Mouse (Mus musculus): ENCODE results near the gene Nsun6. TPM values are rescaled to one million over a fixed set of nuclear protein-coding genes. Genes with fewer than 3 reads are reported as not detected.

Gene Nsun6
- total RNA-seq (2023), result 21.6 TPM

DNA sequence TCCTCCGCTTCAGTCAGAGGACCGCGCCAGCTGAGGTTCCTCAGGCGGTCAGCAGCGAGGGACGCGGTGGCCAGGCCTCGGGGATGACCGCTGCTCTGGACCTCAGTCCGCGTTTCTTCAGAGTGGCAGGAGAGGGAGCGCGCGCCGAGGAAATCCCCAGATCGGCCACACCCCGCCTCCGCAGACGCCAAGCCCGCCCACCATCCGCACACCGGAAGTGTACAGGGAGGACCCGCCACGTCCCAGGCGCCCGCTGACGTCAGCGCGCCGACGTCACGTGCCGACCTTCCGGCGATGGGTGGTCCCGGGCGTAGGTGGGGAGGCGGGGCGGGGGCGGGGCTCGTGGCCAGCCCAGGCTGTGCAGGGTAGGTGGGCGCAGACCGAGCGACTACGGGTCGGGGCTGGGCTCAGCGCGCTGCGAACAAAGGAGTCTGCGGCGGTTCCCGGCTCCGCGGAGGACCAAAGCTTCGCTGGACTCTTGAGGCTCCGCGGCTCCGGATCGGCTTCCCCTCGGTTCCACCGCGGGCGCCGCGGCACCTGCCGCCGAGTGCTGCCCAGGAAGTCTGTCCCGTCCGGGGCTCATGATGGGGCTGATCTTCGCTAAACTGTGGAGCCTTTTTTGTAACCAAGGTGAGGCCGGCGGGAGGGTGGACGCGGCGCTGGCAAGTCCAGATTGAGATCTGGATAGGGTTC, at the start of gene Nsun6:
Gene Nsun6, minus strand, starts transcription at position 125 of the 693 bp plus-strand sequence.

DNA sequence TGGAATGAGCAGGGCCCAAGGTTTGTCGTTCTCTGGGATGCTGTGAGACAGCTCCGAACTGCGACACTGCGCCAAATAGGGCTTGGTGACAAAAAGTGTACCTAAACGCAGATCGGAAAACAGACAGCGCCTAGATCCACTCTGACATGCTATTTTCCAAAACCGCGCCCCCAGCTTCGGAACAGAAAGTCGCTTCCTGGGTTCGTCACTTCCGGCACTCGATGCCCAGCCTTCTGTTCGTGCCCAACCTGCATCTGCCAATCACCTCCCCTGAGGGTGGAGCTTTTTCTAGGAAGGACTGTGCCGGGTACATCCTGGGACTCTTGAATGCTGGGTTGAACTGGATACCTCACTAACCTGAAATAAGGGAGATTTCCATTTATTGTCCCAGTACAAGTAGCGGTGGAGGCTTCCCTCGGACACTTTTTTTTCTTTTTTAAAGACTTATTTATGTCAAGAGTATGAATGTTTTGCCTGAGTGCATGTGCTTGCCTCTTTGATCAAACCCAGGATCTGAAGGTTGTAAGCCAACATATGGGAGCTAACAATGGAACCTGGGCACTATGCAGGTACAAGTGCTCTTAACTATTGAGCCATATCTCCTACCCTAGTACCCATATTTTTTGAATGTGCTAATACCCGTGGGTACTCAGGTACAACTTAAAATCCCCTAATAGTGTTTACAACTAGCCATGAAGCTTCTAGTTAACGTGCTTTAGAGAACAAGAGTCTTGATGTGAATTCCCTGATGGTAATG, 5.6 kb downstream of the Nsun6 start, which contains the start of gene Arl5b:
Gene Arl5b, plus strand, starts transcription at position 279 of the 757 bp plus-strand sequence.

Other genes with a start within 250 kb of the Nsun6 start
- gene Arl5b, start 5.7 kb downstream of the Nsun6 start, total RNA-seq (2023), result 185 TPM

Measured in CD4-positive naive resting alpha-beta T cell, adult 76 days (primary cell).